Mouse (Mus musculus) c-Kit-positive CD71-negative TER-119-negative erythroid progenitor cells, embryonic 14.5 days (primary cell): ENCODE data around the gene Spag4.

ENCODE experiments used
- DNase-seq: peaks from one replicate; pipeline ENCODE4 v3.0.0-alpha.2; 2013; ENCODE audit warnings: low read depth

Gene Spag4

GRCm38 (mm10) chr2:156065099-156066041 lies at the start of gene Spag4:
Gene Spag4, plus strand, starts transcription at chr2:156065175.
- peak; percentile 62 for DNase-seq

GRCm38 (mm10) chr2:156018106-156018505 lies 46.9 kb upstream of the Spag4 start:
- no peak for DNase-seq

- DNase-seq, result no peak
These were observed 43.8 kb upstream of the Spag4 start for GRCm38 (mm10) chr2:156021219-156021618.

- no peak for DNase-seq
These were observed 43.2 kb upstream of the Spag4 start for GRCm38 (mm10) chr2:156021765-156022164.

- DNase-seq, result no peak
These were observed 39.5 kb upstream of the Spag4 start for GRCm38 (mm10) chr2:156025482-156025881.

GRCm38 (mm10) chr2:156039390-156039789 lies 25.6 kb upstream of the Spag4 start:
- DNase-seq, result no peak

- DNase-seq, result no peak
These were observed 22.1 kb upstream of the Spag4 start for GRCm38 (mm10) chr2:156042903-156043302.

- DNase-seq, result peak; percentile 18
These were observed 17.0 kb upstream of the Spag4 start for GRCm38 (mm10) chr2:156047929-156048328.

GRCm38 (mm10) chr2:156052816-156053215 lies 12.2 kb upstream of the Spag4 start, which contains the start of gene Fer1l4:
Gene Fer1l4, minus strand, starts transcription at chr2:156052947.
- no peak for DNase-seq

- no peak for DNase-seq
These were observed 1.2 kb downstream of the Spag4 start for GRCm38 (mm10) chr2:156066126-156066525.

GRCm38 (mm10) chr2:156067916-156068315 lies 2.9 kb downstream of the Spag4 start:
- DNase-seq, result no peak

GRCm38 (mm10) chr2:156071236-156071635 lies 6.3 kb downstream of the Spag4 start:
- no peak for DNase-seq

GRCm38 (mm10) chr2:156073725-156074124 lies 8.8 kb downstream of the Spag4 start:
- DNase-seq, result no peak

GRCm38 (mm10) chr2:156077461-156077860 lies 12.5 kb downstream of the Spag4 start:
- DNase-seq, result no peak

GRCm38 (mm10) chr2:156078421-156079182 lies 13.6 kb downstream of the Spag4 start:
- DNase-seq, result no peak

- no peak for DNase-seq
These were observed 14.2 kb downstream of the Spag4 start for GRCm38 (mm10) chr2:156079183-156079560.

- no peak for DNase-seq
These were observed 14.7 kb downstream of the Spag4 start for GRCm38 (mm10) chr2:156079674-156080073.

- no peak for DNase-seq
These were observed 15.4 kb downstream of the Spag4 start for GRCm38 (mm10) chr2:156080391-156080790.

- DNase-seq, result no peak
These were observed 19.6 kb downstream of the Spag4 start for GRCm38 (mm10) chr2:156084541-156084940.

- DNase-seq, result no peak
These were observed 22.6 kb downstream of the Spag4 start for GRCm38 (mm10) chr2:156087391-156088110.

GRCm38 (mm10) chr2:156089799-156090198 lies 24.8 kb downstream of the Spag4 start:
- no peak for DNase-seq

GRCm38 (mm10) chr2:156091926-156092325 lies 27.0 kb downstream of the Spag4 start:
- DNase-seq, result no peak
